Mouse (Mus musculus): ENCODE measurements around the gene Arhgef3.

Gene Arhgef3

GRCm38 (mm10) chr14:27411492-27411891 is 296.8 kb downstream of the Arhgef3 start:
- no peak for DNase-seq (ENCODE audit: low read depth)

DNA sequence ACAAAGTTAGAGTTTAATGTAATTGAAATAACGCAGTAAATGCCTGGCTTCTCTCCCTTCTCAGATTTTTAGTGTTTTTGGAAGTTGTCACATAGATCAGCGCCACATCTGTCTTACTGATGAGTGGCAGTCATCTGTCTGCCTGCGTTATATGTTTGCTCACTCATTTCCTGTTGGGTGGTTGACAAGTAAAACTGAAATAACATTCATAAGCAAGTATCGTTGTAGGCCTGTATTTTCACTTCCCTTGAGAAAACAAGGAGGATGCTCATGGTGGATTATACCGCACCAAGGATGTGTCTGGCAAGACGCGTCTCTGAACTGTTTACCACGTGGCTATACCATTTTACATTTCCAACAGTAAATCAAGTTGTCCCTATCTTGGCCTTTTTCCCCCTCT is 298.0 kb downstream of the Arhgef3 start:
- no peak for DNase-seq (ENCODE audit: low read depth)

DNA sequence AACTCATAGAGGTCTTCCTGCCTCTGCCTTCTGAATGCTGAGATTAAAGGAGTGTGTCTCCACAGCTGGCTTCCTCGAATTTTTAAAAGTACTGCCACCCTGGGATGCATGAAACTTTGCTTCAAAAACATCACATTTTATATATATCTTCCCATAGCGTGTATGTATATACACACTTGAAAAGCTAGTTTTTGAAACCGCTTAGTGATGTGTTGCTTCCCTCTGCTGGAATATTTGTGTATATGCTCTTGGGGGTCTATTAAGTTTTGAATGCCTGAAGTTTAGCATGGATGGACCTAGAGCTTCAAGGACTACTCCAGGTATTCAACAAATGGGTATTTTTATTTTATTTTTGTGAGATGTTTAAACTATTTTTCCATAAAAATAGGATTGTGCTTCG is 299.3 kb downstream of the Arhgef3 start:
- peak; percentile 19 for DNase-seq (ENCODE audit: low read depth)

DNA sequence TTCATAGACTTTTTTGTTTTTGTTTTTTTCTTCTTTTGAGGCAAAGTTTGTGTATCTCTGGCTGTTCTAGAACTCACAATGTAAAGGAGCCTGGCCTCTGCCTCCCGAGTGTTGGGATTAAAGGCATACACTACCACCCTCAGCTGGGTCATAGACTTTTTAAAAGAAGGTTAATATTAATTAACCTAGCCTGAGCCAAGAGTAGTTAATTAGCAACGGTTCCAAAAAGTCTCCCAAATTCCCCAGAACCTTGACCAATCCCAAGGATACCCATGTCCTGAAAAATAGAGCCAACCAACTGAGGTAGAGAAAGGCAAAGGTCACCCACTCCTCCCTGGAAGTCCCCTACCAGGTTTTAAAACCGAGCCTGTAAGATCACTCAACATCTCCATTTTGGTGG is 306.1 kb downstream of the Arhgef3 start:
- DNase-seq (ENCODE audit: low read depth): no peak

- DNase-seq (ENCODE audit: low read depth): no peak
Observed at GRCm38 (mm10) chr14:27422301-27422700, 307.6 kb downstream of the Arhgef3 start.

GRCm38 (mm10) chr14:27428573-27428972 is 313.9 kb downstream of the Arhgef3 start, which contains the start of gene Fam208a:
Gene Fam208a (plus strand): TSS chr14:27428834.
- peak; percentile 67 for DNase-seq (ENCODE audit: low read depth)

- DNase-seq (ENCODE audit: low read depth): peak; percentile 64
Observed at GRCm38 (mm10) chr14:27428973-27429711, 314.4 kb downstream of the Arhgef3 start.

DNA sequence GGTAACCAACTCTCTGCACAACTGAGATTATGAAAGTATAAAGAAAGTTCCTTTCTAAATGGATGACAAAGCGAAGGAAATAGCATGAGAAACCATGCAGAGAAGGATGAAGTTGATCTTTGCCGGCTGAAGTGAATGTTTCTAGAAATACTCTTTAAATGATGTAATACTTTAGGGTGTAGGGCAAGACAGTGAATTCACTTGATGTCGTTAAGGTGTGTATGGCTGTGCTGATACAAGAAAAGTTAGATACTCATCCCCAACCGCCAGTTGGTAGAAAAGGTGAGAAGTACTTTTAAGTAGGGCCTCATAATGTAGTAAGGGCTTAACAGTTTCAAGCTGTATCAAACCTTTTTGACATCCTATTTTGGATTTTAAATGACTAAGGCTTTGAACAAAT is 315.6 kb downstream of the Arhgef3 start:
- no peak for DNase-seq (ENCODE audit: low read depth)

GRCm38 (mm10) chr14:27432064-27432463 is 317.4 kb downstream of the Arhgef3 start:
- no peak for DNase-seq (ENCODE audit: low read depth)

DNA sequence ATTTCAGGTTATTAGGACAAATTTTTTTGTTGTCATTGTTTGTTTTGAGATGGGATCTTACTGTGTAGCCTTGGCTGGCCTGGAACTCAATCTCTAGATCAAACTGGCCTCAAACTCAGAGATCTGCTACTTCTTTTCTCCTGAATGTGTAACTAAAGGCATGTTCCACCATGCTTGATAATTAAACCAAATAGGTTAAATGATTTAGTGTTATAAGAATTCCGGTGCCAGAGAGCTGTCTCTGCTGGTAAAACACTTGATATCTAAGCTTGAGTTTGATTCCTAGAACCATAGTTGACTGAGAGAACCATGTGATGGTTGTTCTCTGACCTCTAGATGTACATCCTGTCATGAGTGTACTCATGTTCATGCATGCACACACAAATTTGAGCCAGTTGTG is 321.4 kb downstream of the Arhgef3 start:
- no peak for DNase-seq (ENCODE audit: low read depth)

- DNase-seq (ENCODE audit: low read depth): no peak
Observed at GRCm38 (mm10) chr14:27436826-27437225, 322.1 kb downstream of the Arhgef3 start.

GRCm38 (mm10) chr14:27440921-27441320 is 326.2 kb downstream of the Arhgef3 start:
- DNase-seq (ENCODE audit: low read depth): no peak

DNA sequence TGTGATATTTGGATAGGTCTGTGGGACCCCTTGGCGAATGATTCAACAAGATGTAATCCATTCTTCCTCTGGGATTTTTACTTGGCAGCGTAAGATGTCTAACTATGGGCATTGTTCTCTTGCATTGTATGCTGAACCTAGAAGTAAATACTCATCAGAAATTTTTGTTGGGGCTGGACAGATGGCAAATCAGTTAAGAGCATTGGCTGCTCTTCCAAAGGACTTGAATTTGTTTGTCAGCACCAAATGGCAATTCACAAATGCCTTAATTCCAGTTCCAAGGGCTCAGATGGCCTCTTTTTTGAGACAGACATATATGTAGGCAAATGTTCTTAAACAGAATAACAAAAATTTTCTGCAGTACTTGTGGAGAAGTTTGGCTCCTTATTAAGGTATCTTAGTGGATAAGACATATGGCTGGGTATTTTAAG is 330.2 kb downstream of the Arhgef3 start:
- no peak for DNase-seq (ENCODE audit: low read depth)

- DNase-seq (ENCODE audit: low read depth): no peak
Observed at GRCm38 (mm10) chr14:27446963-27447362, 332.3 kb downstream of the Arhgef3 start.

All from fibroblast of lung, adult 2 months (primary cell).